21 mouse cellular contexts compared by ENCODE assay signal in the genomic region with DNA sequence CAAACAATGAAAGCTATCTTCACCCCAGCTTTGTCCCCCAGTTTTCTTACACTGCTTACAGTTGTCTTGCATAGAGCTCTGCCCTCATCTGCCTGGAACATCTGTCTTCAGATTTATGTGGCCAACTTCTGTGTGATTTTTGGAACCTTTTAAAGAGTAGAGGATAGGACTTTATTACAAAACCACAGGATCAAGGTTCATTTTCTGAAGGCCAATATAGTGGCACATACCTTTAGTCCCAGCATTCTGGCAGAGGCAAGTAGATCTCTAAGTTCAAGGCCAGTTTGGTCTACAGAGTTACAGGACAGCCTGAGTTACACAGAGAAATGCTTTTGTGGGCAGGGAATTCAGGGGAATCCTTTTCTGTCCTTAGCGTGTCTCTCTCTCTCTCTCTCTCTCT. TPM values are rescaled to one million over a fixed set of nuclear protein-coding genes. Genes with fewer than 3 reads are reported as not detected.
DNase-seq lines count a peak whose midpoint lies in the region; ATAC-seq and TF ChIP-seq lines count a peak whose summit lies in the region.
"Had no signal": no experiment of that assay in that cellular context is flagged by ENCODE, and none has a peak within 500 bp of the region (broad histone marks: within the 10 kb centered on the region; RNA-seq: fewer than 3 reads in every experiment).

No protein-coding gene starts in this region.

- H3K79me2 ChIP-seq in liver, adult 2 months (ENCODE audit: control insufficient read depth, insufficient read depth, low read length), result 0 out of 2 replicates have a peak, but pooled peaks cover 6% of the 10 kb centered on the region

- no peak overlapping the region for H3K9ac ChIP-seq in heart, embryonic 11.5 days (ENCODE audit: low read depth, low read length)
- no peak overlapping the region for H3K9ac ChIP-seq in liver, adult 2 months (ENCODE audit: low read depth, low read length)
- H3K9ac ChIP-seq in liver, postnatal 0 days (replicated peaks), result no peak overlapping the region
- H3K9ac ChIP-seq in liver, embryonic 11.5 days (ENCODE audit: low read depth, low read length), result no peak overlapping the region

- no peak for TF ChIP-seq EP300 in liver, postnatal 0 days (IDR thresholded peaks at IDR 0.05; ENCODE audit: low read depth)

- H3K27ac ChIP-seq in heart, embryonic 11.5 days (ENCODE audit: low read depth, low read length), result no peak overlapping the region
- H3K27ac ChIP-seq in liver, adult 2 months (replicated peaks; ENCODE audit: insufficient read depth, low read depth, low read length), result peak overlapping the region; percentile 74
- 0 out of 2 replicates have a peak overlapping the region, but pooled peaks have one; percentile 7 for H3K27ac ChIP-seq in liver, postnatal 0 days (ENCODE audit: low read depth)
- no peak overlapping the region for H3K27ac ChIP-seq in liver, embryonic 11.5 days (ENCODE audit: low read depth, low read length)

- WGBS in heart, embryonic 11.5 days (ENCODE audit: insufficient replicate concordance), result 61% methylated on average over 1 of the region's 1 CpGs
- 7% methylated on average over 1 of the region's 1 CpGs for WGBS in liver, adult 2 months
- 55% methylated on average over 1 of the region's 1 CpGs for WGBS in liver, postnatal 0 days (ENCODE audit: insufficient replicate concordance)
- WGBS in liver, embryonic 11.5 days, result 81% methylated on average over 1 of the region's 1 CpGs

- no peaks in the 10 kb centered on the region for H3K4me1 ChIP-seq in heart, embryonic 11.5 days (ENCODE audit: control insufficient read depth, insufficient read depth, low read length)
- peaks cover 31% of the 10 kb centered on the region for H3K4me1 ChIP-seq in liver, adult 2 months (ENCODE audit: control insufficient read depth, insufficient read depth, low read length)
- H3K4me1 ChIP-seq in liver, postnatal 0 days (ENCODE audit: insufficient read depth), result peaks cover 23% of the 10 kb centered on the region
- no peaks in the 10 kb centered on the region for H3K4me1 ChIP-seq in liver, embryonic 11.5 days (replicated peaks; ENCODE audit: control insufficient read depth, insufficient read depth, low read length)

- no peak for TF ChIP-seq POLR2A in liver, adult 2 months (IDR thresholded peaks at IDR 0.05; ENCODE audit: extremely low read depth, insufficient read depth, low read length)

- no peak overlapping the region for H3K4me3 ChIP-seq in heart, embryonic 11.5 days (ENCODE audit: low read depth, low read length)
- no peak overlapping the region for H3K4me3 ChIP-seq in liver, adult 2 months (ENCODE audit: insufficient read depth, low read depth, low read length)
- H3K4me3 ChIP-seq in liver, postnatal 0 days (ENCODE audit: low read depth, low read length), result no peak overlapping the region
- H3K4me3 ChIP-seq in liver, embryonic 11.5 days (ENCODE audit: low read depth, low read length), result no peak overlapping the region

- H3K4me2 ChIP-seq in heart, embryonic 11.5 days, result no peak overlapping the region
- no peak overlapping the region for H3K4me2 ChIP-seq in liver, postnatal 0 days (ENCODE audit: low read depth, low read length)
- no peak overlapping the region for H3K4me2 ChIP-seq in liver, embryonic 11.5 days

- no peaks in the 10 kb centered on the region for H3K27me3 ChIP-seq in heart, embryonic 11.5 days (ENCODE audit: control insufficient read depth, insufficient read depth, low read length)
- no peaks in the 10 kb centered on the region for H3K27me3 ChIP-seq in liver, adult 2 months (ENCODE audit: control insufficient read depth, insufficient read depth, low read length)
- H3K27me3 ChIP-seq in liver, postnatal 0 days (ENCODE audit: insufficient read depth, low read length), result no peaks in the 10 kb centered on the region
- H3K27me3 ChIP-seq in liver, embryonic 11.5 days (replicated peaks; ENCODE audit: control insufficient read depth, insufficient read depth, low read length), result no peaks in the 10 kb centered on the region
- H3K27me3 ChIP-seq: Patski had no signal

- DNase-seq in heart, adult 11 months, result peak; percentile 17
- peak; percentile 0 for DNase-seq in kidney, adult 9 months
- DNase-seq in kidney, adult 8-10 months, result no peak
- peak; percentile 99 for DNase-seq in liver, adult 2 months (ENCODE audit: extremely low read depth, low read depth, low spot score)
- DNase-seq in liver, result no peak
- DNase-seq in liver, postnatal 0 days, result no peak
- no peak for DNase-seq in liver, embryonic 11.5 days (ENCODE audit: low spot score)
- DNase-seq: adrenal gland, adult 2 months; adrenal gland, adult 8-10 months; adrenal gland, postnatal 10 days; adrenal gland, postnatal 14 days; adrenal gland, postnatal 25 days; adrenal gland, postnatal 36 days; B cell, adult 2 months; cerebellum, adult 11 months; cerebellum, adult 11-12 months had no signal

- TF ChIP-seq CTCF in liver, adult 2 months (IDR thresholded peaks at IDR 0.05; ENCODE audit: low read depth, low read length), result no peak
- TF ChIP-seq CTCF in liver, postnatal 0 days (IDR thresholded peaks at IDR 0.05; ENCODE audit: low read depth), result no peak

- ATAC-seq in heart, embryonic 11.5 days (replicated peaks; ENCODE audit: insufficient number of reproducible peaks, low FRiP score, low TSS enrichment), result no peak
- no peak; the same call in 1 of the 2 replicates for ATAC-seq in liver, postnatal 0 days
- no peak for ATAC-seq in liver, embryonic 11.5 days (replicated peaks; ENCODE audit: low FRiP score)
- ATAC-seq: activated CD4-positive, CD25-positive, alpha-beta regulatory T cell, adult 4 months; CD4-positive, CD25-positive, alpha-beta regulatory T cell, adult 4 months; Patski had no signal

- no peaks in the 10 kb centered on the region for H3K36me3 ChIP-seq in heart, embryonic 11.5 days (ENCODE audit: control insufficient read depth, insufficient read depth, low read length)
- no peaks in the 10 kb centered on the region for H3K36me3 ChIP-seq in liver, adult 2 months (ENCODE audit: control insufficient read depth, insufficient read depth, low read length)
- no peaks in the 10 kb centered on the region for H3K36me3 ChIP-seq in liver, postnatal 0 days (replicated peaks; ENCODE audit: insufficient read depth, low read length)
- no peaks in the 10 kb centered on the region for H3K36me3 ChIP-seq in liver, embryonic 11.5 days (ENCODE audit: control insufficient read depth, insufficient read depth, low read length)

- no peaks in the 10 kb centered on the region for H3K9me3 ChIP-seq in heart, embryonic 11.5 days (replicated peaks; ENCODE audit: control insufficient read depth, low read length)
- H3K9me3 ChIP-seq in liver, postnatal 0 days (ENCODE audit: low read length), result no peaks in the 10 kb centered on the region
- no peaks in the 10 kb centered on the region for H3K9me3 ChIP-seq in liver, embryonic 11.5 days (ENCODE audit: control insufficient read depth, low read length)
- H3K9me3 ChIP-seq: G1E had no signal

RNA-seq across cellular contexts. Expression of gene Atg7, which starts 3.3 kb away (rescaled TPM):
- 16.4 and 16.9 TPM in 2 replicates for polyA plus RNA-seq in heart, embryonic 11.5 days (2014; fragmentation: Nextera tagmentation; extraction: Ambion mirVana)
- total RNA-seq in liver, adult 2 months (2014; rRNA removed), result 18.8 and 22.6 TPM in 2 replicates
- polyA plus RNA-seq in liver, adult 2 months (2012; rRNA removed), result 31.7 and 36.7 TPM in 2 replicates
- polyA plus RNA-seq in liver, postnatal 0 days (2015; fragmentation: Nextera tagmentation; extraction: Ambion mirVana), result 9.6 and 10.9 TPM in 2 replicates
- polyA plus RNA-seq in liver, embryonic 11.5 days (2014; fragmentation: Nextera tagmentation; extraction: Ambion mirVana), result 20.3 and 20.8 TPM in 2 replicates

Comparison
In these comparisons a context has a peak if more than half of its experiments do, and no peak if none do; other contexts are left out.
1. DNase-seq: peak in heart, adult 11 months (single experiment), kidney, adult 9 months (single experiment) and liver, adult 2 months (single experiment); none in kidney, adult 8-10 months (0 of 2), liver (single experiment), liver, postnatal 0 days (single experiment) and liver, embryonic 11.5 days (single experiment).
2. H3K27ac ChIP-seq: peak in liver, adult 2 months (single experiment) and liver, postnatal 0 days (single experiment); none in heart, embryonic 11.5 days (single experiment) and liver, embryonic 11.5 days (single experiment).